Mouse (Mus musculus) liver, adult 2 months (tissue): Measurements from ENCODE around the gene Fam107a.

ENCODE experiments used
- CTCF ChIP-seq: fragments of 200-500 bp; IDR thresholded peaks from 2 replicates; pipeline ENCODE4 v1.5.1; 2011; ENCODE audit warnings: low read depth, low read length, control low read depth
- POLR2A ChIP-seq: fragments of 200-500 bp; IDR thresholded peaks from 2 replicates; pipeline ENCODE4 v1.6.1; 2011; ENCODE audit warnings: low read length, control low read depth; ENCODE audit not compliant: insufficient read depth; ENCODE audit errors: extremely low read depth

DNA sequence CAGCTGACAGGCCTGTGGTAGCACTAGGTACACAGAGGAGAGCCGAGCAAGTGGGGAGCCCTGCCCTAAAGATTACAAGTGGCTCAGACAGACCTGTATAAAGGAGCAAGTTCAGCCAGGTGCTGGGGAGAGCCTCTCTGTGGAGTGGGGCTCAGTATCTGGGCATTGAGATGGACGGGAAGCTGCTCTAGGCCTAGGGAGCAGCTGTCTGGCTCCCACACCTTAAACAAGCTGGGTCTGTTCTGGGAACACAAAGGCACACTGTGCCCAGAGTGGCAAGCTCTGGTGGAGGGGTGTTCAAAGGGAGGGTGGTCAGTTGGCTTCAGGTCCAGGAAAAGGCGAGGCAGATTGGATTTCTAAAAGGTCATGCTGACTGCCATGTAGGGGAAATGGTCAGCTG lies 12.8 kb downstream of the Fam107a start:
- TF ChIP-seq CTCF (no peak), POLR2A (no peak)
